Mouse (Mus musculus): ENCODE measurements around the gene Tmem156. TPM values are rescaled to one million over a fixed set of nuclear protein-coding genes. Genes with fewer than 3 reads are reported as not detected.
A peak's percentile ranks its signal among the peaks of the same experiment; 100 is the strongest.

The Tmem156 gene
- total RNA-seq, 1 experiment from 2014 or later: 80.6 TPM

GRCm38 (mm10) chr5:65019823-65020222, 72.1 kb downstream of the Tmem156 start:
- ATAC-seq (replicated peaks; ENCODE audit: insufficient number of reproducible peaks, low FRiP score, low TSS enrichment, poor library complexity, severe bottlenecking): peak; percentile 56; the same call in 1 of the 2 replicates

GRCm38 (mm10) chr5:65019109-65019508, 72.8 kb downstream of the Tmem156 start:
- ATAC-seq (replicated peaks; ENCODE audit: insufficient number of reproducible peaks, low FRiP score, low TSS enrichment, poor library complexity, severe bottlenecking): 0 out of 2 replicates have a peak, but pooled peaks have one; percentile 44

- no peak for ATAC-seq (replicated peaks; ENCODE audit: insufficient number of reproducible peaks, low FRiP score, low TSS enrichment, poor library complexity, severe bottlenecking)
These were observed 76.4 kb downstream of the Tmem156 start for GRCm38 (mm10) chr5:65015508-65015907.

- no peak for ATAC-seq (replicated peaks; ENCODE audit: insufficient number of reproducible peaks, low FRiP score, low TSS enrichment, poor library complexity, severe bottlenecking)
These were observed 79.9 kb downstream of the Tmem156 start for GRCm38 (mm10) chr5:65011901-65012573.

- 0 out of 2 replicates have a peak, but pooled peaks have one; percentile 40 for ATAC-seq (replicated peaks; ENCODE audit: insufficient number of reproducible peaks, low FRiP score, low TSS enrichment, poor library complexity, severe bottlenecking)
These were observed 85.9 kb downstream of the Tmem156 start for GRCm38 (mm10) chr5:65006011-65006491.

GRCm38 (mm10) chr5:65005251-65005650, 86.7 kb downstream of the Tmem156 start:
- ATAC-seq (replicated peaks; ENCODE audit: insufficient number of reproducible peaks, low FRiP score, low TSS enrichment, poor library complexity, severe bottlenecking): no peak

Other genes starting within 250 kb of the Tmem156 start
- gene Tlr1, start 158.6 kb downstream of the Tmem156 start, total RNA-seq (2017): 13.4 to 22.7 TPM (median 18.5 TPM) in 3 replicates
- 11.5 to 12.7 TPM (median 12.2 TPM) in 3 replicates for gene Tlr6, start 132.0 kb downstream of the Tmem156 start, total RNA-seq (2017)
- 8.9 to 15.6 TPM (median 10.1 TPM) in 3 replicates for gene Fam114a1, start 122.1 kb downstream of the Tmem156 start, total RNA-seq (2017)
- gene Klhl5, start 15.4 kb upstream of the Tmem156 start, total RNA-seq (2017): 73.5 to 108 TPM (median 98.7 TPM) in 3 replicates
- gene Wdr19, start 107.6 kb upstream of the Tmem156 start, total RNA-seq (2017): 0.29 to 3.3 TPM (median 1.1 TPM) in 3 replicates
- gene Rfc1, start 243.5 kb upstream of the Tmem156 start, total RNA-seq (2017): 35.2 to 67.2 TPM (median 41.1 TPM) in 3 replicates

Data from monocyte, adult 5-6 weeks (primary cell).